9 mouse cellular contexts compared by ENCODE assay signal in genomic region chr4:117914031-117914430, GRCm38 (mm10). TPM values are rescaled to one million over a fixed set of nuclear protein-coding genes. Genes with fewer than 3 reads are reported as not detected.
DNase-seq lines count a peak whose midpoint lies in the region; ATAC-seq lines count a peak whose summit lies in the region.
"Had no signal": no experiment of that assay in that cellular context is flagged by ENCODE, and none has a peak within 500 bp of the region (broad histone marks: within the 10 kb centered on the region; RNA-seq: fewer than 3 reads in every experiment).

No protein-coding gene starts in this region.

- H3K9ac ChIP-seq in kidney, embryonic 14.5 days (ENCODE audit: low read depth, low read length), result peak overlapping the region; percentile 74
- peak overlapping the region; percentile 94 for H3K9ac ChIP-seq in liver, embryonic 13.5 days

- H3K4me3 ChIP-seq in kidney, embryonic 14.5 days (ENCODE audit: low read length), result peak overlapping the region; percentile 76
- H3K4me3 ChIP-seq in liver, embryonic 13.5 days (replicated peaks), result peak overlapping the region; percentile 87

- WGBS in kidney, embryonic 14.5 days, result 26% methylated on average over 8 of the region's 8 CpGs
- WGBS in liver, embryonic 13.5 days (ENCODE audit: insufficient replicate concordance), result 19% methylated on average over 8 of the region's 8 CpGs

- peaks cover 24% of the 10 kb centered on the region; the same call in 1 of the 2 replicates for H3K36me3 ChIP-seq in kidney, embryonic 14.5 days (ENCODE audit: control insufficient read depth, insufficient read depth, low read length)
- H3K36me3 ChIP-seq in liver, embryonic 13.5 days, result peaks cover 22% of the 10 kb centered on the region

- peaks cover 27% of the 10 kb centered on the region for H3K4me1 ChIP-seq in kidney, embryonic 14.5 days (ENCODE audit: control insufficient read depth, insufficient read depth, low read length)
- peaks cover 80% of the 10 kb centered on the region for H3K4me1 ChIP-seq in liver, embryonic 13.5 days (replicated peaks)

- no peak for DNase-seq in kidney, adult 8-10 months
- DNase-seq in cerebellum, adult 11-12 months, result peak; percentile 82
- DNase-seq in gastrocnemius, adult 8-10 months (ENCODE audit: low spot score in 2 of 2), result peak; percentile 74 to 86
- no peak for DNase-seq in liver, embryonic 13.5 days
- no peak for DNase-seq in adrenal gland, adult (ENCODE audit: inconsistent age in 2 of 2, low spot score in 1 of 2)
- DNase-seq in embryo, embryonic 11 days, result no peak
- DNase-seq in ovary, adult 18-20 months (ENCODE audit: low spot score), result no peak

- ATAC-seq in kidney, embryonic 14.5 days (ENCODE audit: low FRiP score, low TSS enrichment), result peak; percentile 0; the same call in 1 of the 2 replicates
- 0 out of 2 replicates have a peak, but pooled peaks have one; percentile 3 for ATAC-seq in liver, embryonic 13.5 days (ENCODE audit: low read depth)

- H3K9me3 ChIP-seq in kidney, embryonic 14.5 days (ENCODE audit: control insufficient read depth, low read length), result no peaks in the 10 kb centered on the region
- H3K9me3 ChIP-seq in liver, embryonic 13.5 days (replicated peaks), result no peaks in the 10 kb centered on the region

- H3K27ac ChIP-seq in kidney, embryonic 14.5 days (ENCODE audit: low read depth, low read length), result no peak overlapping the region; the same call in 1 of the 2 replicates
- H3K27ac ChIP-seq in liver, embryonic 13.5 days, result peak overlapping the region; percentile 67

- peak overlapping the region; percentile 99 for H3K4me2 ChIP-seq in kidney, embryonic 14.5 days (replicated peaks; ENCODE audit: low read depth, low read length)
- peak overlapping the region; percentile 97 for H3K4me2 ChIP-seq in liver, embryonic 13.5 days

- no peaks in the 10 kb centered on the region for H3K27me3 ChIP-seq in kidney, embryonic 14.5 days (ENCODE audit: control insufficient read depth, insufficient read depth, low read length)
- H3K27me3 ChIP-seq in liver, embryonic 13.5 days, result no peaks in the 10 kb centered on the region
- H3K27me3 ChIP-seq: Patski had no signal

RNA-seq across cellular contexts. Expression of gene Ipo13, which starts 0.8 kb away (rescaled TPM):
- polyA plus RNA-seq in kidney, embryonic 14.5 days (2014; fragmentation: Nextera tagmentation; extraction: Ambion mirVana), result 29.0 and 40.1 TPM in 2 replicates
- total RNA-seq in gastrocnemius, adult 8-10 months (2022), result 100 to 1,000 TPM; 268 to 350 (median 281) TPM
- 22.5 and 25.9 TPM in 2 replicates for polyA plus RNA-seq in liver, embryonic 13.5 days (2015; fragmentation: Nextera tagmentation; extraction: Ambion mirVana)

RNA-seq across cellular contexts. Expression of gene Artn, which starts 15.5 kb away (rescaled TPM):
- polyA plus RNA-seq in kidney, embryonic 14.5 days (2014; fragmentation: Nextera tagmentation; extraction: Ambion mirVana), result 2.7 and 3.0 TPM in 2 replicates
- total RNA-seq in gastrocnemius, adult 8-10 months (2022), result under 1 TPM in 2 of 4 experiments, not detected in 2; 0.15 to 0.27 TPM
- 2.5 and 2.7 TPM in 2 replicates for polyA plus RNA-seq in liver, embryonic 13.5 days (2015; fragmentation: Nextera tagmentation; extraction: Ambion mirVana)
- polyA plus RNA-seq: Patski had no signal

RNA-seq across cellular contexts. Expression of gene Dph2, which starts 22.2 kb away (rescaled TPM):
- polyA plus RNA-seq in kidney, embryonic 14.5 days (2014; fragmentation: Nextera tagmentation; extraction: Ambion mirVana), result 19.1 and 22.0 TPM in 2 replicates
- total RNA-seq in gastrocnemius, adult 8-10 months (2022), result 1 to 10 TPM; 1.7 to 3.1 (median 2.5) TPM
- 9.8 and 10.5 TPM in 2 replicates for polyA plus RNA-seq in liver, embryonic 13.5 days (2015; fragmentation: Nextera tagmentation; extraction: Ambion mirVana)

RNA-seq across cellular contexts. Expression of gene Atp6v0b, which starts 26.9 kb away (rescaled TPM):
- 182 and 213 TPM in 2 replicates for polyA plus RNA-seq in kidney, embryonic 14.5 days (2014; fragmentation: Nextera tagmentation; extraction: Ambion mirVana)
- 10 to 100 TPM; 86.6 to 96.0 (median 94.8) TPM for total RNA-seq in gastrocnemius, adult 8-10 months (2022)
- polyA plus RNA-seq in liver, embryonic 13.5 days (2015; fragmentation: Nextera tagmentation; extraction: Ambion mirVana), result 158 and 159 TPM in 2 replicates

RNA-seq across cellular contexts. Expression of gene B4galt2, which starts 30.7 kb away (rescaled TPM):
- 30.9 and 31.5 TPM in 2 replicates for polyA plus RNA-seq in kidney, embryonic 14.5 days (2014; fragmentation: Nextera tagmentation; extraction: Ambion mirVana)
- total RNA-seq in gastrocnemius, adult 8-10 months (2022), result 1 to 10 TPM; 1.7 to 3.5 (median 2.1) TPM
- 1.8 and 1.9 TPM in 2 replicates for polyA plus RNA-seq in liver, embryonic 13.5 days (2015; fragmentation: Nextera tagmentation; extraction: Ambion mirVana)

Comparison
In these comparisons a context has a peak if more than half of its experiments do, and no peak if none do; other contexts are left out.
1. DNase-seq: peak in cerebellum, adult 11-12 months (single experiment) and gastrocnemius, adult 8-10 months (2 of 2); none in kidney, adult 8-10 months (0 of 2), liver, embryonic 13.5 days (single experiment), adrenal gland, adult (0 of 2), embryo, embryonic 11 days (single experiment) and ovary, adult 18-20 months (single experiment).